Mouse (Mus musculus): ENCODE measurements around the gene Mapkapk5.
"Not testable (repeated sequence)": the region's sequence is repeated elsewhere in the genome, so short reads cannot be mapped to it uniquely, and the experiment has no call there.

Mapkapk5 gene

DNA sequence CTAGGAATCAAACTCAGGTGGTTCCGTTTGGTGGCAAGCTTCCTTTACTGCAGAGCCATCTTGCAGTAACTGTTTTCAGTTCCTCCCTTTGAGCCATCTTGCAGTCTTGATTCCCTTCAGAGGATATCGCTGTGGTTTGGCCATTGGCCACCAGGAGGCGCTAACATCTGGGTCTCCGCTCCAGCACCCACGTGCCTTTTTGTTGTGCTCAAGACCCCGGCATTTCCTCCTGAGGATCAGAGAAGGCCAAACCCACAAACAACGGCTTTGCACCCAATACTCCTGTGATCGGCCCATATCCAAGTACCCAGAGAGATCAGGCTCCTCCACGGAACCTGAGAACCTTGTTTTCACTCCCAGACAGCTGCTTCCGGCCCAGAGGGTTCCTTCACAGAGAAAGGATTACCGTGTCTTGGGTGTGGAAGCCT is 18.8 kb upstream of the Mapkapk5 start:
- DNase-seq (ENCODE audit: low spot score in 2 of 2) = peak; percentile 89 to 97

DNA sequence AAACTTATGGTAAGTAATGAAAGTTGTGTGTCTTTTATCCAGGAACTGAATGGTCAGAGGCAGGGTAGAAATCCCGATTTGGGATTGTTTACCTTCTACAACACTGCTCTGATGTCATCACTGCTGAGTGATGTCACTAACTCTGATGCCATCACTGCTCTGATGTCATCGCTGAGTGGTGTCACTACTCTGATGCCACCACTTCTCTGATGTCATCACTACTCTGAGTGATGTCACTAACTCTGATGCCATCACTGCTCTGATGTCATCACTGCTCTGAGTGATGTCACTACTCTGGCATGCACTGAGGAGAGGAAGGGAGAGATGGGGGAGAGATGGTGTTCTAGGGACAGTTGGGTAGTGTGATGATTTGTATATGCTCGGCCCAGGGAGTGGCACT is 16.7 kb upstream of the Mapkapk5 start:
- no peak for DNase-seq (ENCODE audit: low spot score in 2 of 2)

GRCm38 (mm10) chr5:121549196-121549595 is 3.5 kb upstream of the Mapkapk5 start:
- no peak for DNase-seq (ENCODE audit: low spot score in 2 of 2)

DNA sequence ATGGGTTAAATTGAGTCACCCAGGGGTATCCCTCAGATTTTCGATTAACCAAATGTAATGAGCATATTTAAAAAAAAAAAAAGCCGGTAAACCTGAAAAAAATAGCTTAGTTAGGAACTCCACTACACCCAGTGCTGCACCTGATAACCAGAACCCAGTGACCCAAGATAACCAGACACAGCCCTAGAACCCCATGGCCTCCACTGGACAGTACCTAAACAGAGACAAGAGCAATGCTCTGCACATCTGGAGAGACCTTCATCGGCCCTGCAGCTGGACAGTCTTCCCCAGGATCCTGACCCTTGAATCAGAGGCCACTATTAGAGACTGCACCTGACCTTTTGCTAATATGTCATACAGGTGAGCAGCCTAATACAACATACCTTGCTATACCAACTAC is 1.4 kb upstream of the Mapkapk5 start:
- no peak for DNase-seq (ENCODE audit: low spot score in 2 of 2)

DNA sequence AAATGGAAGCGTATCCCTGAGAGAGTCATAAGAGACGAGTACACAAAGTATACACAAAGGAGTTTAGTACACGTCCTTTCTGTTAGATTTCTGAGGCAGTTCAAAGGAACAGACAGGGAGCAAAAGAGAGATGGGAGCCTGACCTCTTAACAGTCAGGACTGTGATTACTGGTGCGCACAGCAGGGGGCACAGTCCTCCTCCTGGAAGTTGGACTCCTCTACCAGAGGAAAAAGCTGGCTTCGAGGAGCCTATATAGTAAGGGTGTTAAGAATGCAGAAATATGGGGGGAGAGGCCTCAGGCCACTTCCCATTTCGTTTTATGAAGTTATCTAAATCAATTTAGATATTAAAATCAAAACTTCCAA is 808 bp upstream of the Mapkapk5 start:
- DNase-seq (ENCODE audit: low spot score in 2 of 2) = peak; percentile 68 to 78

DNA sequence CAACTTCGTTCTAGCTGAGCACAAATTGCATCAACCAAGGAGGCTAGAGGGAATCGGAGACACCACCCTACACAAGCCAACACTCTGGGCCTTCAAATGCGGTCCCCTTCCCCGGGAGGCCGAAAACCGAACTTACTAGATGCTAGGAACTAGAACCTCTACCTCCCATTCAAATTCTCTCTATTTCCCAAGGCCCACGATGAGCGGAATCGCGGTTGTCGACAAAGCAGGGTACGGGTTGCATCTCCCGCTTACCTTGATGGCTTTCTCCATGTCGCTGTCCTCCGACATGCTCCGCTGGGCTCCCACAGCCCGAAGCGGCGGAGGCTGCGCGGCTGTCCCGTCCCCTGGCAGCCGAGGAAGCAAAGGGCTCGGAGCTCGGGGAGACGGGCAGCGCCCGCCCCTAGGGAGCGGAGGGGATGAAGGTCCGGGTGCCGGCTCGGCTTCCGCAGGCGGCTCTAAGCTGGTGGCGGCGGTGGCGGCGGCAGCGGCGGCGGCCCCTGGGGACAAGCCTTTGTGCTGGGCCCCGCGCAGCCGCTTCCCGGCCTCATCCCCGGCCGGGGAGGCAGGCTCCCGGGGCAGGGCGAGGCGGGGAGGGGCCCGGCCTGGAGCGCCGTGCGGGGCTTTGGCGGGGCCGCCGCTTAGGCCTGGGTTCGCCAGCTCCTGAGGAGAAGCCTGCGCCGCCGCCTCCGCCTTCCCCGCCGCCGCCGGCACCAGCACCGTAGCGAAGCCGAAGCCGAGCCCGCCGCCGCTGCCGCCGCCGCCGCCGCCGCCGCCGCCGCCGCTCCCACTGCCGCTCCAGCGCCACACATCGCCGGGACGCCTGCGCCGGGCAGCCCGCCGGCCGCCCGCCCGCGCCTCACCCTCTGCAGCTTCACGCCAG is 554 bp downstream of the Mapkapk5 start, which contains the start of the genes Adam1a and Gm42878:
Gene Adam1a, minus strand, starts transcription at position 573 of the 883 bp plus-strand sequence.
Gene Gm42878, minus strand, starts transcription at position 573 of the 883 bp plus-strand sequence.
- DNase-seq (ENCODE audit: low spot score in 2 of 2) = peak; percentile 58 to 82

GRCm38 (mm10) chr5:121543370-121543769 is 2.3 kb downstream of the Mapkapk5 start:
- DNase-seq (ENCODE audit: low spot score in 2 of 2) = no peak

GRCm38 (mm10) chr5:121541235-121541634 is 4.5 kb downstream of the Mapkapk5 start:
- DNase-seq (ENCODE audit: low spot score in 2 of 2) = no peak

DNA sequence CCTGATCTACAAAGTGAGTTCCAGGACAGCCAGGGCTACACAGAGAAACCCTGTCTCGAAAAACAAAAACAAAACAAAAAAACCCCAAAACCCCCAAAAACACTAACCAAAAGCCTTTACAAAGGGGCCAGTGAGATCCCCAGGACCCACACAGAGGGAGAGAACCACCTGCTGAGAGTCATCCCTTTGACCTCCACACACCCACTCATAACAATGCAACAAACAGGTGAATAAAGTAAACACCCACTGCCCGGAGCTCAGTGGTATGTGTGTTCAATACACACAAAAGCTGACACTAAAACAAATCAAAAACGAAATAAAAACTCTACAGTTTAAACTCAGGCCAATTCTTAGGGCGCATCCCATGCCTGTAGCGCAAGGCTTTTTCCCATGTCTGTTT is 5.6 kb downstream of the Mapkapk5 start:
- no peak for DNase-seq (ENCODE audit: low spot score in 2 of 2)

GRCm38 (mm10) chr5:121537588-121537987 is 8.1 kb downstream of the Mapkapk5 start:
- no peak for DNase-seq (ENCODE audit: low spot score in 2 of 2)

GRCm38 (mm10) chr5:121536921-121537555 is 8.7 kb downstream of the Mapkapk5 start:
- DNase-seq (ENCODE audit: low spot score in 2 of 2) = no peak

- no peak for DNase-seq (ENCODE audit: low spot score in 2 of 2)
These were observed 10.6 kb downstream of the Mapkapk5 start for GRCm38 (mm10) chr5:121535116-121535515.

- peak in 1 of 2 experiments; percentile 69 for DNase-seq (ENCODE audit: low spot score in 2 of 2)
These were observed 11.2 kb downstream of the Mapkapk5 start for GRCm38 (mm10) chr5:121534521-121534920.

GRCm38 (mm10) chr5:121526961-121527360 is 18.7 kb downstream of the Mapkapk5 start:
- DNase-seq (ENCODE audit: low spot score in 2 of 2) = no peak

DNA sequence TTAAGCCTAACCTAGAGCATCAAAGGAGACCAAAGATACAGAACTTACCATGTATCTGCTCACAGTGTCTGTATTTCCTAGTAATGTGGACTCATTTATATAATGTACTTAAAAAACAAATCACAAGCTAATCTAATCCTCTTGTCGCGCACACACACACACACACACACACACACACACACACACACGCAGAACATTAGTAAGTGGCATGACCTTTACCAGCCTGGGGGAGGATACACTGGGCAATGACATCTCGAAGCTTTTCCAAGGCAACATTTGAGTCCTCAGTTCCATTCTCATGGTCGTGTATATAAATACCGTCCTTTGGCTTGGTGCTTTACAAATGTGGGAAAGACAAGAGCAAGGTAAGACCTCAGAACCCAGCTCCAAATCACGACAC is 19.2 kb downstream of the Mapkapk5 start:
- no peak for DNase-seq (ENCODE audit: low spot score in 2 of 2)

GRCm38 (mm10) chr5:121525774-121526450 is 19.8 kb downstream of the Mapkapk5 start:
- DNase-seq (ENCODE audit: low spot score in 2 of 2) = no peak

DNA sequence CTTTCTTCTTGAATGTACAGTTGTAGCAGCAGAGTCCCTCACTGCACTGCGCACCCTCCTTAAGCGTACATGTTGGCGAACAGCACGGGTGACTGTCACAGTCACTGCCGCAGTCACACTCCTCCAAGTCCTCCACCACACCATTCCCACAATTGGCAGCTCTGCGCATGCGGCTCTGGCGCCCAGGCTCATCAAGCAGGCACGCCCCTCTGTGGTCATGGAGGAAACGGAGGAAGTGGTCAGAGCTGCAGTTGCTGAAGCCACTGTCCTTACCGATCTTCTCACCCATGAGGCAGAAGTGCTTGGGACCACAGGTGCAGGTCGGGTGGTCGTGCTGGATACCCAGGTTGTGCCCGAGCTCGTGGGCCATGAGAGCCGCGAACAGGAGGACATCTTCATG is 25.9 kb downstream of the Mapkapk5 start:
- DNase-seq (ENCODE audit: low spot score in 2 of 2) = not testable (repeated sequence)

GRCm38 (mm10) chr5:121518983-121519382 is 26.7 kb downstream of the Mapkapk5 start:
- DNase-seq (ENCODE audit: low spot score in 2 of 2) = no peak

DNA sequence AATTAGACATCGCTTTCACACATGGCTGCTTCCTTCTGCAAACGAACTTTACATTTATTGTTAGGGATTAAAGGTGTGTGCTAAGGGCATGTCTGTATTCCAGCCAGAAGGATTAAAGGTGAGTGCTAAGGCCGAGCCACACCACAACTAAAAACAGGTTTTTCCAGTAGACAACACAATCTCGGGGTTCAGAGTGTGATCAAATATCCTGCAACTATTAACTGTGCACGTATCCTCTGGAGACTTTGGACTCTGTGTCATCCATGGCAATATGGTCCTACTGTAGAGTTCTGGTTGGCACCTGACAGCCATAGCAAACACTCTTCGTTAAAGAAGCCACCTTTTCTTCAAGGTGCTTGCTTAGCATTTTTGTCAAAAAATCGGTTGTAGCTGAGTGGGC is 35.7 kb downstream of the Mapkapk5 start:
- no peak for DNase-seq (ENCODE audit: low spot score in 2 of 2)

DNA sequence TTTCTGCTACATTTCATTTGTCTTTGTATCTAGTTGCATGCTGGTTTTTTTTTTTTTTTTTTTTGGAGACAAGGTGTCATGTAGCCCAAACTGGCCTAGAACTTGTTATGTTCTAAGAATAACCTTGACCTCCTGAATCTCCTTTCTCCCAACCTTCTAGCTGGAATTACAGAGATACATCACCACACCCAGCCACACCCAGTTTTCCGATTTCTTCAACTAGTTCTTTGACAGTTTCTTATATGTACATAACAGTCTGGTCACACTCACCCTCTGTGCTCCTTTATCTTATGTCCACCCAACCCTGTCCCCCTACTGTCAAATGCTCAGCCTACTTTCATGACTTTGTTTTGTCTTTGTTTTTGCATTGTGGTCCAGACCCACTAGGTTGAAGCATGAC is 38.9 kb downstream of the Mapkapk5 start:
- no peak for DNase-seq (ENCODE audit: low spot score in 2 of 2)

GRCm38 (mm10) chr5:121503231-121503630 is 42.5 kb downstream of the Mapkapk5 start, which contains the start of gene Adam1b:
TSS of gene Adam1b (minus strand) at chr5:121503435.
- no peak for DNase-seq (ENCODE audit: low spot score in 2 of 2)

- not testable (repeated sequence) for DNase-seq (ENCODE audit: low spot score in 2 of 2)
These were observed 44.2 kb downstream of the Mapkapk5 start for GRCm38 (mm10) chr5:121501424-121501996.
